Mouse (Mus musculus): ENCODE measurements at regions not wholly inside any gene's neighbourhood (a gene's known extent, or its start where the extent isn't known, plus 50 kb on each side); places are given as distances from the start of the nearest gene placed in this dataset.

- no peak for DNase-seq (ENCODE audit: low read depth, low spot score)
These were observed 152.3 kb downstream of the Dkk2 start for GRCm38 (mm10) chr3:132237344-132237743.

DNA sequence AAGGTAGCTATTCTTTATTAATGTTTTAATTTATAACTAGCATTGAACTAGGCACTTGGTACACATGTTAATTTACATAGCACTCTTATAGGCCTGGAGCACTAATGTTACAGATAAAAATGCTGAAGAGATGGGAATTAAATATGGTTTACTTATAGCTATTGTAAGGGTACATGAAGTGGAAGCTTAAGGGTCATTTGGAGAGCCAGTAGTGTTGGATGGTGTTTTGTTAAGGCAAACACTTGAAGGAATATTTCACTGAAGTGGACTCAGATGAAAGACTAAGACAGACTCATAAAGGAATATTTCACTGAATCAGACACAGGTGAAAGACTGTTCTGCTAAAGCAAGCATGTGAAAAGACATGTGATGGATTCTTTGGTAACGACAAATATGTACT is 172.7 kb downstream of the Dkk2 start:
- DNase-seq (ENCODE audit: low read depth, low spot score), result no peak

GRCm38 (mm10) chr3:132269641-132270040 is 184.5 kb downstream of the Dkk2 start:
- DNase-seq (ENCODE audit: low read depth, low spot score), result no peak

DNA sequence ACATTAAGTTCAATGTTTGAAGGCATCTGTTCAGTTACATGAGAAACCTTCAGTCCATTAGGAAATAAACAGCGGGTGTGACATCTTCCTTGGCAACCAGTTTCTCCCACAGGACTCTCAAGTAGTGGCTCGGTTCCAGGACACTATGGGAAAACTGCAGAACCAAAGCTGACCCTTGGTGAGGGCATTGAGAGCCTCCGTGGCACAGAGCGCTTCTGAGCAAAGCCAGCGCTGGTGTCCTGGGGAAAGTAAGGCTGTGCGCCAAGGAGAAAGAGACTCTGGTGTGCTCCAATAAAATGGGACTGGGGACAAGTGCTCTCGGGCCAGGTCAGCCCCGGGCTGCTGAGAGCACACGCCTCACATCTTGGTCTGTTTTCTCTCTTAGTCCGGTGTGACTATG is 189.7 kb downstream of the Dkk2 start:
- no peak for DNase-seq (ENCODE audit: low read depth, low spot score)

DNA sequence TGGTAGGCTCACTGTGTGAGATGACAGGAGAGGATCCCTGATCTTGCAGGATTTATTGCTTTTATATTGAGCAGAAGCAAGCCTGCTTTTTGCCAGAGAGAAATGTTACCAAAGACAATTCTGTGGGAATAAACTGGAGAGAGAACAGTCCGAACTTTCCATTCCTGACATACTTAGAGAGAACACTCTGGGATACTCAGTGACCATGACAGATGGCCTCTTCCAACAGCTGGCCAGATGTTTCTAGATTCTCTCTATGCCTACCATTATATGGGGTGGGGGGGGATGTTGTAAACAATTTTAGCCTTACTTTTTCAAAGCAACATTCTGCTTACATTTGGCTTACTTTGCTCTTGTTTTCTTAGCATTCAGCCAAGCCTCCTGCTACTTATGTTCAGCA is 192.7 kb downstream of the Dkk2 start:
- no peak for DNase-seq (ENCODE audit: low read depth, low spot score)

- no peak for DNase-seq (ENCODE audit: low read depth, low spot score)
These were observed 202.6 kb downstream of the Dkk2 start for GRCm38 (mm10) chr3:132287714-132288113.

DNA sequence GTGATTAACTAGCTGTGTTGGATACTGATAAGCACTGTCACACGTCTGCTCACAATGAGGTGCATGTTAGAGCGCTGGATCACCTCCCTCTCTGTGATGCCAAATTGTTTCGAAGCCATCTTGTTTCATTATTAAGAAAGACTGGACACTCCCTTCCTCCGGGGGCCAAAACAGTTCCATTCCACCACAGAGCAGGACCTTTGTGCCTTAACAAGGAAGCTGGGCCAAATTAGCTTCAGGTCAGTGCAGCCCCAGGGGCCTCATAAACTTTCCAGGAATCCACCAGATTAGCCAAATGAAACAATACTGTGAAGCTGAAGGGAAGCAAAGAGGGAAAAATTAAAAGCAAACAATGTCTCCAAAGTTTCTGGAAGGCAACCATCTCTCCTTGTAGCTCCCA is 241.9 kb downstream of the Dkk2 start:
- DNase-seq (ENCODE audit: low read depth, low spot score), result no peak

DNA sequence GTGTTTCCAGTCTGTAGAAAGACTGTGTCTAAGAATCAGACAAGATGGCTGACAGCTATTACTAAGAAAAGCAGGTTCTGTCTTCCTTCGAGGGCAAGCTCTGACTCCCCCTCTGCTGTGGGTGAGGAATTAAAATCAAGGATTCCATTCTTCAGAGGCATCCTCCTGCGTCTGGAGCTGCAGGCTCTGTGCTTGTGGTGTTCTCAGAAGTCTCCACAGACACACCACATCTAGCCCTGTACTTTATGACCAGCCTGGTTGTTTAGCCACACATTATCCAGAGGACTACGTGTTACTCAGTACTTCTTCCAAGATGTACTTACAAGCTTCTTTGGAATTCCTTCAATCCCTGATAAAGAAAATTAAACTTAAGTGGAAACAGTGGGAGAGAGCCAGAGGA is 258.5 kb downstream of the Dkk2 start:
- DNase-seq (ENCODE audit: low read depth, low spot score), result no peak

DNA sequence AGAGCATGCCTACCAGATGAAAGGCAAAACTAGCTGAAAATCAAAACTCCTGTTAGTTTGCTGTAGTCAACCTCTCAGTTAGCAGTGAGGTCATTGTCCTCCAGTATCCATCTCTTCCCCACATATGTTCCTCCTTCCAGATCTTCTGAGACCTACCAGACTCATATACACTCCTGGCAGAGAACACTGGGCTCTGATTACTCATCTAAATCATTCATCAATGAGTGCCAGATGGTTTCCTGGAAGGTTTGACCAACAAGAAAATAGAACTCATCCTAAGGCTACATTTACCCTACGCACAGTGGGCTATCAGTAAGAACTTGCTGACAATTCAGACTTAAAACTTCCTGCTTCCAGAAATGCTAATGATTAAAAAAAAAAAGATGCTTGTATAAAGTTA is 260.8 kb downstream of the Dkk2 start:
- no peak for DNase-seq (ENCODE audit: low read depth, low spot score)

DNA sequence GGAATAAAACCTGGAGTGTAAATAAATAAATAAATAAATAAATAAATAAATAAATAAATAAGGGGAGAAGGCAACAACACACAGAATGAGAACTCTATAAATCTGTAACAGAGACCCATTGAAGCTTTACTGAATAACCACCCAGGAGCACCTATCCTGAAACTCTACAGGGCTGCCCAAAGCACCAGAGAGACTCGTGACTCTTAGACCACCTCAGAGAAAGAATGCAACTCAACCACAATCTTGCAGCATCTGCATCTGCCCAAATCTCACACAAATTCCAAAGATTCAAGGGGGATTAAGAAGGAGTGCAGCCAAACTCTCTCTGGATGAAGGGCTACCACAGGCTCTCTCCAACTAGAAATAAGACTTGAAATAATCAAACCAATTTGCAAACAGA is 264.5 kb downstream of the Dkk2 start:
- DNase-seq (ENCODE audit: low read depth, low spot score), result no peak

DNA sequence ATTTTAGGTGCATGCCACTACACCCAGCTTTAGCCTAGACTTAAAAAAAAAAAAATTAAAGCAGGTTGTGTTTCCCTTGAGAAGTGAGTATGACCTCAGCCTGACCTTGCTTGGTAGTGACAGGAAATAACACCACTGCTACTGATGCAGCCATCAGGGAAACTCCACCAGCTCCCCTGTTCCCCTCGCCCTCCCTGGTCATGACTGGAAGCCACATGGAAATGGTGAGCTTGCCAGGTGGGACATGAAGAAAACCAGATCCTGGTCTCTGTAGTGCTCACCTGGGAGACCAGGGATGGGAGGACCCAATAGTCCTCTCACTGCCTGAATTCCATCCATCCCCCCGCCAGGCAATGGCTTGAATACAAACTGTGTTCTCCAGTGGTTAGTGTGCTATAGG is 268.1 kb downstream of the Dkk2 start:
- no peak for DNase-seq (ENCODE audit: low read depth, low spot score)

DNA sequence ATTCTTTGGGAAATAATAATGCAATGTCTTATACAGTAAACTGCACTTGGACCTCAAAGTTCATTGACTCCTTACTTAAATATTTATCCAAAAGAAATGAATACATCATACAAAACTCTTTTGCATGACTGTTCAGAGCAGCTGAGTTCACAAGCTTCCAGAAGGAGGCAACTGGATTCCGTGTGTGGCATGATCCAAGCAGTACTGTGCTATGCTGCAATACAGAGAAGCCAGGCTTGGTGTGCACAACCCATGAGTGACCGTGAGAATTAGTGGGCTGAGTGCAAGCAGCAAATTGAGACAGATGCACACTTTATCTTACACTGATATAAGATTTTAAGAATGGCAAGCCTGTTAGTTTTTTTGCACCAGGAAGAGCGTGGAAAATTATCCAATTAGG is 270.0 kb upstream of the Gimd1 start:
- no peak for DNase-seq (ENCODE audit: low read depth, low spot score)

DNA sequence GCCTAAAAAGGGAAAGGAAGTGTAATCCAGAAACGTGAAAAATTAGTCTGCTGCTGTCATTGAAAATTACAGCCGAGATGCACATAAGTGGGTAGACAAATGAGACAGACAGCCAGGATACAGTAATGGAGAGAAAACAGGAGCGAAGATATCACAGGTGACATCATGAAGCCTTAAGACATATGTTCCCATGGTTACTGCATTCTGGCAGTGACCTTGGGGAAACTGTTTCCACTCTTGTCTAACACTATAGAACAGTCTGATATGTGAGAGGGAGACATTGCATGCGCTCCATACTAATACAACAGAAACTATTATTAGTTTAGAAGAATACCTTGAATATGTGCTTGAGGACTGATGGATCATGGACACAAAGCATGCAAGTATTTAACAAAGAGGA is 254.0 kb upstream of the Gimd1 start:
- no peak for DNase-seq (ENCODE audit: low read depth, low spot score)

DNA sequence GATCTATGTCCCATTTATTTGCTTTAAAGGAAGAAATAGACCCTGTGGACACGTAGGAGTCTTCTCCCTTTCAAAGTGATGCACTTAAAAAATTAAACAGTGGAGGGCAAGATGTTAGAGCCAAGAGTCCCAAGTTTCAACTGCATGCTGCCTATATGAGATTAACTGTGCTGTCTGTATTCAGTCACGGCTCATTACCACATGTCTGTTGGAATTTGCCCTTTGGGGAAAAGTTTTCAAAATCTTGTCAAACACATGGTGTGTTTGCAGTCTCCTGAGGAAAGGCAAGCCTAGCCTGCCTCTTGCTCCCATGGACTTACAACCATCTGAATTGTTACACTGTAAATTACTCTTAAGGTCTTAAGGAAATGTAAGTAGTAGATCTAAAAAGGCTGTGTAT is 211.9 kb upstream of the Gimd1 start:
- DNase-seq (ENCODE audit: low read depth, low spot score), result no peak

DNA sequence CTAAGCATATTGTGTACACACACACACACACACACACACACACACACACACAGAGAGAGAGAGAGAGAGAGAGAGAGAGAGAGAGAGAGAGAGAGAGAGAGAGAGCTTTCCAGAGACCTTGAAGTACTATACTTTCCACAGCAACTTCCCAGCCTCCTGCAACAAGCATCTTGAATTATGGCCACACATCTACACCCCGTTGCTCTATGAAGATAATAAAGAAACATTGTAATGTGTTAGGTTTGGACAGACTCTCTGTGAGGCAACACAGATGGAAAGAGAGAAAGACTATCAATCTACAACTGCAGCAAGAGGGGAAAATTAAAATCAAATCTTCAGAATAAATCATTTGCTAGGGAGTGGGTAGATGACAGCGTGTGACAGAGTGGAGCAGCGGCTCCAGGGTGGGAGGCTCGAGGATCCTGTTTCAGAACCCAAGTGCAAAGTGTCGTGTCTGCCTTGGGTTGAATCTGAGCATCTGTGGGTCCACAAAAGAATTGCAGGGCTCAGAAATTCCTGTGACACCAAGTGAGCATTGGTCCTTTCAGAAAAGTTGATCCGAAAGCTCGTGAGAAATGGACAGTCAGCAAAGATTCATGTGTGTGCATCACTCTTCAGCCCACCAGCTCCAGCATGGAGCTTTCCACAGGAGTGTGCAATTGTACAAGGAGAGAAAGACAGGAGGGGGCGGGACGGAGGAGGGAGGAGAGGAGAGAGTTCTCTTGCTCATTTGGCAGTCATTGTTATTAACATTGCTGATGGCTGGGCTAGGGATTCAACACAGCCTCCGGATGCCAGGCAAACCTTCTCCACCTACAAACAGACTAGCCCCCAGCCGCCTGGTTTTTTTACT is 203.6 kb upstream of the Gimd1 start:
- DNase-seq (ENCODE audit: low read depth, low spot score), result no peak

GRCm38 (mm10) chr3:132427244-132427643 is 202.4 kb upstream of the Gimd1 start:
- DNase-seq (ENCODE audit: low read depth, low spot score), result no peak

DNA sequence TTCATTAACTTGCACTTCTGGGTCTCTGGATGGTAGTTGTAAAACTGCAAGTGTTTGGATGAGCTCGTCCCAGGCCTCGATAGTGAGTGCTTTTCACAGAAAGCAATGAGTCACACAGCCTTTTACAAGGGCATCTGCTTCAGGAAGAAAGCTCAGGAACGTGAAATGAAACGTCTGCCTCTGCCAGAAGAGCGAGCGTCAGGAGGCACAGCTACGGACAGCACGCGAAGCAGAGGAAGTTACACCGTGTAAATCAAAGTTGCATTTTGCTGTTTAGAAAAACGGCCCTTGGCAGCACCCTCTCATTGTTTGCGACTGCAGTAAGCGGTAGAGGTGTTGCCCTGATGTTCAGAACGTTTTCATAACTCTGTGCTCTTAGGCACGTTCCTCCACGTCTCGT is 201.5 kb upstream of the Gimd1 start:
- DNase-seq (ENCODE audit: low read depth, low spot score), result no peak

- peak; percentile 5 for DNase-seq (ENCODE audit: low read depth, low spot score)
These were observed 197.8 kb upstream of the Gimd1 start for GRCm38 (mm10) chr3:132431805-132432204.

DNA sequence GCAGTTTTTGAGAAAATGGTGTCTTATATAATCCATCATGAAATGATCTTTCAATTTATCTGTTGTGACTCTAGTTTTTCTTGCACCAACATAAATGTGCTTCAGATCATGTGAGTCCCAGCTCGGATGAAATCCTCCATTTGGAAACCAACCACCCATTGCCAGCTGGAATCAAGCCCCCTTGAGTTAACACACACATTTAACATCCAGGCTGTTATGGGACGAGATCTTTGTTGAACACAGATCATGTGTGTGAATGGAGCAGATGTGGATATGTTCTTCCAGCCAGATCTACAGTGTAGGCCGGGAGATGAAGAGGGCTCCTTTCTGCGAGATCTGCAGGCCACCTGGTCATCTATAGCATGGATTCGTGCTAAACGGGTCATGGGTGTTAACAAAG is 188.4 kb upstream of the Gimd1 start:
- DNase-seq (ENCODE audit: low read depth, low spot score), result no peak

DNA sequence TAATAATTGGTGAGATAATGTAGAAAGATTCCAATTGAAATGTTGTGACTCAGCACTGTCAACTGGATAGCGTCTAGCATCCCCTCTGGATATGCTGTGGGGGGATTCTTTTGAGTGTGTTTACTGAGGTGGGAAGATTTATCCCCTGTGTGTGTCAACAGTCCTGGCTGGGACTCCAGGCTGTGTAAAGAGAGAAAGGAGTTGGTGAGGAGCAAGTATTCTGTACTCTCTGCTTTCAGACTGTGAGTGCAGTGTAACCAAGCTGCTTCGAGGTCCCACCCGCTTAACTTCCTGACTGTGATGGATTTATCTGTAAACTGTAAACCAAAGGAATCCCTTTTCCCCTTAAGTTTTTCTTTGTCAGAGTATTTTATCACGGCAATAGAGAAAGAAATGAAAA is 175.7 kb upstream of the Gimd1 start:
- DNase-seq (ENCODE audit: low read depth, low spot score), result no peak

GRCm38 (mm10) chr3:132462348-132462959 is 167.2 kb upstream of the Gimd1 start:
- DNase-seq (ENCODE audit: low read depth, low spot score), result no peak

DNA sequence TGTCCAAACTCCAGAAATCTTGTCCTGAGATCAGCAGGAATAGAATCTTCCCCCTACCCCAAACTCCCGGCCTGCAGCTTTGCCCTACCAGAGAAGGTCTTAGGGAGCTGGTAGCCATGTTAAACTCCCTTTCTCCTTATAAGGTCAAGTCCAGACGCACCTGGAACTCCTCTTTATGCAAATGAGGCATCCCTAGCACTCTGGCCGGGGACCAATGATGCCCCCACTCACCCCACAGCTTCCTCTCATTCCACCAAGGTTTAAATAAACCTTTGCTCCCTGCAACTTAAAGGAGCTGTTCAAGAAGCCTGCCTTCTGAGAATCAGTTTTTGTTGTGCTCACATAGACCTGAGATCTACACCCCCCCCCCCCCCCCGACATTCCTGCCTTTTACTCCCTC is 158.6 kb upstream of the Gimd1 start:
- no peak for DNase-seq (ENCODE audit: low read depth, low spot score)

DNA sequence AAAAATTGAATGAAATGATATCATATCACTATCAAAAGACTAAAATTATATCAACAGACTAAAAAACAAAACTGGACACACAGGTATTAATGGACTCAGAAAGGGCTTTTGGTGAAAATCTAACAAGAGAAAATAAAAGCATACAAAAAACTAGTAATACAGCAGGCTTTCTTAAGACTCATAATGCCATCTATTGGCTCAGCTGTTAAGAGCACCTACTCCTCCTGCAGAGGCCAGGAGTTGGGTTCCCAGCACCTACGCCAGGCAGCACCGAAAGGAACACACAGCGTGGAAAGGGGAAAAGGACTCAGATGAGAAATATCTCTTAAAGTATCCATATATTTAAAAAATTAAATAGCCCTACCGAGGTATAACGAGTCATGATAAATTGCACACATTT is 151.9 kb upstream of the Gimd1 start:
- no peak for DNase-seq (ENCODE audit: low read depth, low spot score)

DNA sequence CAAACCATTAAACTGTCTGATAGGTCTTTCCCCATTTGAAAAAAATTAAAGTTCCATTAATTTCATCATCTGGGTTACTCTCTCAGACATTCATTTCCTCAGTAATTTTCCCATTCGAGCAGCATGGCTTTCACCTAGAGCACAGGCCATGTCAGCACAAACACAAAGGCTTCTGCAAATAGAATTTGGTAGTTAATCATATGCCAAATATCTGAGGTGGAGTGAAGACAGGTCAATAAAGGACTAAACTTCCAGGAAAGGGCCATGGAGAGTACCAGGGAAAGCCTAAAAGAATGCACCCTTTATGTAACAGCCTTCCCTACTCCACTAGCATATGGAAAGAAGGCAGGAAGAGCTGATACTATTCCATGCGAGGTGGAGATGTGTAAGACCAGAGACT is 150.3 kb upstream of the Gimd1 start:
- no peak for DNase-seq (ENCODE audit: low read depth, low spot score)
